Mouse (Mus musculus): ENCODE measurements around the gene Pfkfb2.

Gene Pfkfb2

GRCm38 (mm10) chr1:130737916-130738315, 8.9 kb upstream of the Pfkfb2 start:
- DNase-seq (ENCODE audit: inconsistent ontology term), result no peak

- DNase-seq (ENCODE audit: inconsistent ontology term), result no peak
Measured at GRCm38 (mm10) chr1:130737411-130737881, 8.4 kb upstream of the Pfkfb2 start.

DNA sequence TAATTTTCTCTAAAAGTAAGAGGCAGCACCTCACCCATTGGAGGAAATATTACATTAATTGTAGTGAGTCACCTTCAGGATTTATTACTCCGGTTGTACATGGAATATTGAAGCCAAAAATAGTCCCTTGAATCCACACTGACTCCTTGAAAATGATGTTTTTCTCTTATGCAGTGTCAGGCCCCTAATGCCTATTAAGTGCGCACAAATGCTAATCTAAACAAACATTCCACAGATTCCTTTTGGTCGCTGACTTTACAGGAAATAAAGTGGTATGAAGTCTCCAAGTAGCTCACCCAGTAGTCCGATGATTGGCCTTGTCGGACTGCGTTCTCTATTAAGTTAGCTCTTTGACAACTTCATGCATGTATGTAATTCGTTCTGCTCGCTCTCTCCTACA, 5.8 kb upstream of the Pfkfb2 start:
- DNase-seq (ENCODE audit: inconsistent ontology term), result no peak

GRCm38 (mm10) chr1:130734452-130734851, 5.4 kb upstream of the Pfkfb2 start:
- DNase-seq (ENCODE audit: inconsistent ontology term), result peak; percentile 39

DNA sequence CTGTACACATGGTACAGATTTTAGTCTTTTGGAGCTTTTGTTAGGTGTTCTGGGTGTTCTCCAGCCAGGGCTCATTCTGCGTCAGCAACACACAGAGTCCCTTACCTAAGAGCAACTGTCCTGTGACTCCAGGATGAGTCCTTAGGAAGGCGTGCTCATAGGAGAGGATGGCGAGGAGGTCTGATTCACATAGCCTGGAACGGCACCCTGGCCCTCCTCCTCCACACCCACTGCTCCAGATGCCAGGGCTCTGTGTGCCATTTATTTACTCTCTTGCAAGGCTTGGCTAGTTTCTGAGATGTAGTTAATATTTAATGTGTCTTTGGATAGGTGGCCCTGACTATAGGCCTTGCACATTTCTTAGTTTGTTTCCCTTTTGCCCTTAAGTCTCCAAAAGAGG, 4.6 kb upstream of the Pfkfb2 start:
- no peak for DNase-seq (ENCODE audit: inconsistent ontology term)

- DNase-seq (ENCODE audit: inconsistent ontology term), result no peak
Measured at GRCm38 (mm10) chr1:130732706-130733658, 3.9 kb upstream of the Pfkfb2 start.

- DNase-seq (ENCODE audit: inconsistent ontology term), result peak; percentile 40
Measured at GRCm38 (mm10) chr1:130731741-130732337, 2.8 kb upstream of the Pfkfb2 start, which contains the start of gene AA986860. Gene AA986860, plus strand, starts transcription at chr1:130731976.

DNA sequence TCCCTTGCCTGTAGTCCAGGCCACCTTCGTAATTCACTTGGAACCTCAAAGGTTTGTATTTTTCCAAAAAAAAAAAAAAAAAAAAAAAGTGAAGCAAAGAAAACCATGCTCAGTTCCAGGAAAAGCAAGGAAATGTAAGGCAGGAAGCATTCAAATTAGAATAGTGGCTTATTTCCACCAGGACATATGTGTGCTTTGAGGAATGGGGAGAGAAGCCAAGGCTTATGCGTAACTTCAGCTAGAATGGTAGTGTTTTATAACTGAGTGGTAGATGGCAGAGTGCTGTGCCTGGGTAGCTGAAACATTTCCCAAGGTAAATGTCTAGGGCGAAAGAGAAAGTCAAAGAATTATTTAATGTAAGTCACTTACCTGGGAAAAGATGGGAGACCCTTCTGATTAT, 345 bp downstream of the Pfkfb2 start:
- DNase-seq (ENCODE audit: inconsistent ontology term), result no peak

DNA sequence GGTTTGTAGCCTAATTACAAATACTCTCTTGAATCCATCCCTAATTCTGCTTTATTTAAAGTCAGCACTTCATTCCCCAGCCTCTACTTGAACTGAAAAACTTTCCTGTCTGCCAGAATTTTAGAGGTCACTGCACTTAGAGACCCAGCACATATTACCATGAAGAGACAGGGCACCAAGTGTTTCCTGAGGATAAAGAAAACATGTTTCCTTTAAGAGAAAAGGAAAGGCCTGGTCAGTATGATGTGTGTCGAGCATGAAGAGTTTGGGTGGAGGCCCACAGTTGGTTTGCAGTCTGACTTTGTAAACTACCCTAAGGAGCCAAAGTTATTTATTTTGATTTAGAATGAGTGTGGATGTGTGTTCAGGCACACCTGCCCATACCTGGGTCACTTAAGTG, 983 bp downstream of the Pfkfb2 start:
- DNase-seq (ENCODE audit: inconsistent ontology term), result no peak

DNA sequence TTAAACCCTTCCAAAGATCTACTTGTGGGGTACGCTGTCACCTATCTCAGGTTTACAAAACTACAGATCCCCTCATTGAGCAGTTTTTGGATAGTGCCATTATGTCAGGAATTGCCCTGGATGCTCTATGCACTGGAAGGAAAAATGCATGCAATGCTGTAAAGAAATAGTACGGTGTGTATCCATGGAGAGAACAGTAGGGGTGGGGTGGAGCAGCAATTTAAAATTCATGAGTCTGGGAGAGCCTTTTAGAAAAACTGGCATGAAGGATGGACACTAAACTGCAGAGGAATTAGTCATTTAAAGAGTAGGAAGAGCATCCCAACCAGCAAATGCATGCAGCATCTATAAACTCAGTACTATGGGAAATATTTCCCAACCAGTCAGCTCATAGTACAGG, 2.7 kb downstream of the Pfkfb2 start:
- DNase-seq (ENCODE audit: inconsistent ontology term), result no peak

DNA sequence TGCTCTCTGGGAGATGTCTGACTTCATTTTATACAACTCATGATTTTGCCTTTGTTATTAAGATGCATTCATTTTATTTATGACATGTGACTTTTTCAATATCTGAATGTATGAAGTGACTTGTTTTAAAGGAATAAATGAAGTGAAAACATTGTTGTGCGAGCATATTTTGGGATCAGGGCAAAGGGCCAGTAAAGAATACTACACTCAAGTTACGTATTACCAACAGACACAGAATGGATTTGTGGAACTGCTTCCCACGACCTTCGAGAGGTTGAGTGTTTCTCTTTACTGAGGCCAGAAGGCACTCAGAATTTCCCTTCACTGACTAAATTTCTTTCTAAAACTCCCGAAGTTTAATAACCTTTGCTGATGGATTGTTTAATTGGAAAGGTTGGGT, 4.8 kb downstream of the Pfkfb2 start:
- no peak for DNase-seq (ENCODE audit: inconsistent ontology term)

GRCm38 (mm10) chr1:130717291-130717871, 11.7 kb downstream of the Pfkfb2 start, which contains the start of gene Yod1:
Gene Yod1, plus strand, starts transcription at chr1:130717327.
- DNase-seq (ENCODE audit: inconsistent ontology term), result peak; percentile 96

DNA sequence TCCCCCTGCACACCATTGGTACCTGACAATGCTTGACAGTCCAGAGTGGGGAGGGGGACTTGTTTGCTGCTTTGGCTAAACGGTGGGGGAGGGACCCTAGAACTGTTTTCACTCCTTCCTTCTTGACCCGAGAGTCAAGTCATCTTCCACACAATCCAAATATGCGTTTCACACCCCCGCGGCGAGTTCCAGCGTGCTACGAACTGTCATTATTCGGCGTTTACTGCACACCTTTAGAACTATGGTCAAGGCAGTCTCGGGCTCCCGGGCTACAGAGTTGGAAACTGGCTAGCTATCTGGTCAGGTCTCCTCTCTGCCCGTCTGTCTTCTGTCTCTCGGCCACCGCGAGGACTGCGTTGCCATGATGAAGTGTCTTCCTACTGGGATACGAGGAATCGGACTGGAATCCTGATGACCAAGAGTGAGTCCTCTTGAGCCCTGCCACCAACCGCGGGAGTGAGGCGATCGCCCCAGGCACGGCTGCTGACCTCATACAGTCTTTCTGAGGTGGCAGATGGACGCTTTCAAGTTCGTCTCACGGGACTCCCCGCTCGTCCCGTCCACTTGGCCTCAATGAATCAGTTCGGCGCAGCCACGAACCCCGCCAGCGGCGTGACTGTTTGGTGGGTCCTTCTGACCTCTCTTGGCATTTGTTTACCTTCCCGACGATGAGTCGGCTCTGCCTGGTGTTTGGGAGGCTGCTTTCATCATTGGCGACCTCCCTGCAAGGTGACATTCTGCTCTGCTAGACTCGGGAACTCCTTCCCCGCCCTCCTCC, 12.4 kb downstream of the Pfkfb2 start:
- peak; percentile 82 for DNase-seq (ENCODE audit: inconsistent ontology term)

GRCm38 (mm10) chr1:130716218-130716512, 12.9 kb downstream of the Pfkfb2 start:
- no peak for DNase-seq (ENCODE audit: inconsistent ontology term)

DNA sequence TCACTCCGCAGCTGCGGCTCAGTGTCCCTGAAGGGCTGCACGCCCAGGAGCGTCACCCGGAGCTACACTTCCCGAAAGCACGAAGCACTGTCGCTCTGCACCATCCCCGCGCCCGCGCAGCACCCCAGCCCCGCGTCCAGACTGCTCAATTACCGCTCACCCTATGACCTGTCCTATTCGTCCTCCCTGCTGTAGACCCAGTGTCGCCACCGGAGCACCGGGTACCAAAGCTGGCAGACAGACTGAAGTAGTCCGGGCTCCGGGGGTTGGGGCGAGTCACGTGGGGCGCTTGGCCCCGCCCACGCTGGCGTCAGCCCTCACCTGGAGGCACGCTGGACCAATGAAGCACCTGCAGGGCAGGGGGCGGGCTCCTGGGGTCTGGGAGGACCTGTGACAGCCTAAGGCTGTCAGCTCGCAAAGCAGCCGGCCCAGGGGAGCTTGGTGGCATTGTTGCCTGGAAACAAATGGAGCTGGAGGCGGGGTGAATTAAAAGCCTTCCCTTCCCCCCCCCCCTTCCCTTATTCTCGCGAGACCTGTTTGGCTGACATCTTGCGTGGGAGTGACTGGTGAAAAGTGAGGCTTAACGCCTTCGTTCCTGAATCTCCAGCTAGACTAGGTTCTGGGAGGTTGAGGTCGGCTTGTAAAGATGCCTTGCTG, 13.4 kb downstream of the Pfkfb2 start, which contains the start of gene Gm29427:
Gene Gm29427, minus strand, starts transcription at position 239 of the 657 bp plus-strand sequence.
- peak; percentile 97 for DNase-seq (ENCODE audit: inconsistent ontology term)

GRCm38 (mm10) chr1:130714046-130714445, 15.0 kb downstream of the Pfkfb2 start:
- DNase-seq (ENCODE audit: inconsistent ontology term), result no peak

GRCm38 (mm10) chr1:130710283-130711080, 18.6 kb downstream of the Pfkfb2 start:
- no peak for DNase-seq (ENCODE audit: inconsistent ontology term)

DNA sequence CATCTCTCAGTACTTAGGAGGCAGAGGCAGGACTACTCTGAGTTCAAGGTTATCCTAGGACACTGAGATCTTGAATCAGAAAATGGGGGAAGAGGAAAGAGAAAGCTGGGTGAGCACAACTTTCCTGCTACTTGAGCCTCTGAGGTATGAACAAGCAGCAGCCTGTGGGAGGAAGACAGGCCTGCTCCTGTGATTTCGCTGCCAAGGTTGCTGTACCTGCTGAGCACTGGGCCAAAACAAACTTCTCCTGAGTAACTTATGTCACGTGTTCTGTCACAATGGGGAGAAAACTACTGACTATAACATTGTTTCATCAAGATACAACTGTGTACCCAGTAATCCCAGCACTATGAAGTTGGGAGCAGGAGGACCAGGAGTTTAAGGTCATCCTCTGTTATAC, 25.4 kb downstream of the Pfkfb2 start:
- no peak for DNase-seq (ENCODE audit: inconsistent ontology term)

DNA sequence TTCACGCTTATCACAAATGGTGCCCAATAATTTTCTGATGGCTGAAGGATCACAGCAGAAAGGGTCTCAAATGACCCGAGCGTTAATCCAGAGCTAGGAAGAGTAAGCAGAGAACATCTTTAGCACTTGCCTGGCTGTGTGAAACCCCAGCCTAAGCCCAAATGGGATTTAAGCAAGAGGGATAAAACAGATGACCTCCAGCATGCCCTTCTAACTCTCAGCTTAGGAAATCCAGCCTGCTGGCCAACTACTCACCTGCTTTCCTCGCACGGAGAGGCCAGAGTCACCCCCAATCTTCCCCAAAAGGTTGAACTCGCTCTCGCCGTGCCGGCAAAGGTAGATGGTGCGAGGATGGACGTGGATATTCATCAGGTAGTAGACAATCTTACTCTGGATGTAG, 27.1 kb downstream of the Pfkfb2 start:
- DNase-seq (ENCODE audit: inconsistent ontology term), result no peak

DNA sequence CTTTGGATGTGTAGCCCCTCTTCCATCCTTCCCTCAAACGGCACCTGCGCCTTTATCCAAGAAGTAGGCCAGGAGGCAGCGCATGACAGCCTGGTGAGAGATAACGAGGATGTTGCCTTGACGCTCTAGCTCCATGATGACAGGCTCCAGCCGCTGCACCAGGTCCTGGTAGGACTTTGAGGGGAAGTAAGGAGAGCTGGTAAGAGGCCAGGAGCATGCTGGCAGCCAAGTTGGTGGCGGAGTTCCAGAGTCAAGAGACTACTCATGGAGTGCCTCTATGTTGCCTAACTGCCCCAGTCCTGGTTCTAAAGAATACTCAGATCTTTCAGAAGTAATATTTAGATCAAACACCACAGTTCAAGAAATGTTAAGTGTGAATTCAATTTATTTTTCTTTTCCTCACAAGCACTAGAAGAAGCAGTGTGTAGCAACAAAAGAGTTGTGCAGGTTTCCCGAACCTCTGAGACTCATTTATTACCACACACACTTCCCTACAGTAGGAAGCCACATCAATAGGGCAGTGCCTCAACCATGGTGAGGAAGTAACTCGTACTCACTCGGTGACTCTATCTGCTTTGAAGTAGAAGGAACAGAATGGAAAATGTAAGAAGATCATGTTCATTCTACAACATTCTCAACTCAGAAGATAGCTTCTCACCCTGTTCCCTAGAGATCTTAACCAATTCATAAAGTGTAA, 29.0 kb downstream of the Pfkfb2 start:
- DNase-seq (ENCODE audit: inconsistent ontology term), result no peak
